12 mouse cellular contexts compared by ENCODE assay signal in genomic region chr9:110229566-110230248, GRCm38 (mm10). TPM values are rescaled to one million over a fixed set of nuclear protein-coding genes. Genes with fewer than 3 reads are reported as not detected.
A peak's percentile ranks its signal among the peaks of the same experiment; 100 is the strongest.
DNase-seq lines count a peak whose midpoint lies in the region; TF ChIP-seq lines count a peak whose summit lies in the region.
"Had no signal": no experiment of that assay in that cellular context is flagged by ENCODE, and none has a peak within 500 bp of the region (broad histone marks: within the 10 kb centered on the region; RNA-seq: fewer than 3 reads in every experiment).

No protein-coding gene starts in this region.

- H3K4me3 ChIP-seq in layer of hippocampus, adult 2 months: no peak overlapping the region
- H3K4me3 ChIP-seq in cortical plate, adult 2 months (ENCODE audit: insufficient read depth, low read length): no peak overlapping the region

- no peak for TF ChIP-seq CTCF in layer of hippocampus, adult 2 months (conservative IDR thresholded peaks at IDR 0.05)
- no peak for TF ChIP-seq CTCF in cortical plate, adult 2 months (IDR thresholded peaks at IDR 0.05; ENCODE audit: extremely low read depth, insufficient read depth, low read length)

- H3K4me1 ChIP-seq in cortical plate, adult 2 months (ENCODE audit: control insufficient read depth, insufficient read depth, low read length): peaks cover 4% of the 10 kb centered on the region; the same call in 1 of the 2 replicates

- no peak for TF ChIP-seq POLR2A in cortical plate, adult 2 months (IDR thresholded peaks at IDR 0.05; ENCODE audit: extremely low read depth, insufficient read depth, low read length)

- DNase-seq in layer of hippocampus, adult 2 months (ENCODE audit: low spot score in 2 of 2): no peak
- DNase-seq in layer of hippocampus, adult 11-12 months (ENCODE audit: low spot score): no peak
- peak; percentile 30 to 50 for DNase-seq in right cerebral cortex, postnatal 10 days (ENCODE audit: low spot score in 2 of 2)
- DNase-seq in right cerebral cortex, postnatal 14 days: no peak
- DNase-seq in retina, embryonic 14.5 days (ENCODE audit: low spot score): no peak
- DNase-seq in kidney, postnatal 10 days: no peak
- DNase-seq: adrenal gland, postnatal 36 days; right cerebral cortex, postnatal 25 days; thymus, postnatal 36 days had no signal

- H3K27ac ChIP-seq in layer of hippocampus, adult 2 months: peak overlapping the region; percentile 71
- H3K27ac ChIP-seq in cortical plate, adult 2 months (ENCODE audit: insufficient read depth, low read length): peak overlapping the region; percentile 21
- H3K27ac ChIP-seq: kidney, postnatal 0 days; macrophage had no signal

RNA-seq across cellular contexts. Expression of gene Cspg5, which starts 13.9 kb away (rescaled TPM):
- total RNA-seq in layer of hippocampus, adult 2 months (2021): 100 to 1,000 TPM; 277 to 278 TPM
- 382 and 388 TPM in 2 replicates for polyA plus RNA-seq in cortical plate, adult 2 months (2012; rRNA removed)

Comparison
In these comparisons a context has a peak if more than half of its experiments do, and no peak if none do; other contexts are left out.
1. DNase-seq: peak in right cerebral cortex, postnatal 10 days (2 of 2); none in layer of hippocampus, adult 2 months (0 of 2), layer of hippocampus, adult 11-12 months (single experiment), right cerebral cortex, postnatal 14 days (single experiment), retina, embryonic 14.5 days (single experiment) and kidney, postnatal 10 days (single experiment).